Mouse (Mus musculus) ovary, adult 18-20 months (tissue): ENCODE measurements around the gene Nlgn1.

Experiments used
- DNase-seq: peaks from one replicate; pipeline ENCODE4 v3.0.0; 2022; ENCODE audit warnings: low spot score, mixed read lengths

The Nlgn1 gene

DNA sequence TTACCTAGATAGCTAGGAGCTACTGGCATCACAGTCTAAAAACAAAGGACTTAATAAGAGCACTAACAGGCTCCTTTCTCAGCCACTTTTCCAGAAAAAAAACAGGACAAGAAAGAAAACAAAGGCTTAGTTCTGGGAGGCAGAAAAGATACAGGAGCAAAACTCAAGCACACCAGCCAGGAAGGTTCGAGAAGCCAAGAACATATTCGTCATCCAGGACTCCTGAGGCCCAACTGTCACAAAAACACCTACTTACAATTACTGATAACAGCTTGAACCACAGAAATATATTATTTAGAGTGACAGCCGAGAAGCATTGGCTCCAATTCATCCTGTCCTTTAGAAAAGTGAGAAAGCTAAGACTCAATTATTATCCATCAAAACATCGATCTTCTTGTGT is 281.5 kb downstream of the Nlgn1 start:
- DNase-seq, result no peak

DNA sequence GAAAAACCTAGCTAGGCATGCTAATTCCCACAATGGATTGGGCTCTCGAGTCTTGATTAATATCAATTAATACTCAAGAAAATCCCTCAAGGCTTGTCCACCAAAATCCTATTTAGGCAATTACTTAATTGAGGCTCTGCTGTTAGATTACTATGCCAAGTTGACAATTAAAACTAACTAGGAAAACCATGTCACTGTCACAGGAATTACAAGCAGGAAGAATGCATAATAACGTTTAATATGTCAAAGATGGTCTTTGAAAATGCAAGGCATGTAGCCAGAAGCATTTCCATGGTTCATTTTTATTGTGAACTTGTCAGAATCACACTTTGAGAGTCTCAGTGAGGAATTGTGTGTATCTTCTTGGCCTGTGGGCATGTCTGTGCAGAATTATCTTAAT is 289.3 kb downstream of the Nlgn1 start:
- DNase-seq, result no peak

DNA sequence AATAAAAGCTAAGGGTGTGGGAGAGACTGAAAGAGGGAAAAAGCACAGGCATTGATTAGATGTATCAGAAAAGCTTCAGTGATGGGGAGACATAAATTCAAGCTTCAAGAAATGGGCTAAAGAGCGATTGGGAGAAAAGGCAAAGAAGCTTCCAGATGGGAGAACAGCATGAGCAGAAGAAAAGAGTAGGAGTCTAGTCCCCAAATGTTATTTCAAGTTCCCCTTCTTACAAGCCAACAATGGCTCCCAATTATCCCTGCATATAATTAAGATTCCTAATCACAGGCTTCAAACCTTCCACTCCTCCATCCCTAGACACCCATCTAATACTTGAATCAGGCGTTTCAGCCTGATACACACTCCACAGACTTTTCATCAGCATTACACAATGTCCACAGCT is 292.6 kb downstream of the Nlgn1 start:
- DNase-seq, result no peak

DNA sequence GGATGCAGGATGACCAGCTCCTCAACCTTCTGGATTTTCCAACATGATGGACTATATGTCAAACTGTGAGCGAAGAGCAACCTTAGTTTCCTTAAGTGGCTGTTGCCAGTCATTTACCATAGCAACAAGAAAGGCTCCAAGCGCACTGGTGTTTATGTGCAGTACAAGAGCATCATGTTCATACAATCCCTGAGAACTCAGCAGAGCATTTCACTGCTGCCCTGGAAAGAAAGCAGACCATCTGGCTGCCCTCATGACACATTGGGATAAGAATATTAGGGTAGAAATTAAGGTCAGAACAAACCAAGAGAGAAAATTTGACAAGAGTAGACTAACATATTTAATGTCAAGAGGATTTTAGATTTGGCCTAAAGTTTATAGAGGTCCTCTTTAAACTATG is 306.2 kb downstream of the Nlgn1 start:
- no peak for DNase-seq

DNA sequence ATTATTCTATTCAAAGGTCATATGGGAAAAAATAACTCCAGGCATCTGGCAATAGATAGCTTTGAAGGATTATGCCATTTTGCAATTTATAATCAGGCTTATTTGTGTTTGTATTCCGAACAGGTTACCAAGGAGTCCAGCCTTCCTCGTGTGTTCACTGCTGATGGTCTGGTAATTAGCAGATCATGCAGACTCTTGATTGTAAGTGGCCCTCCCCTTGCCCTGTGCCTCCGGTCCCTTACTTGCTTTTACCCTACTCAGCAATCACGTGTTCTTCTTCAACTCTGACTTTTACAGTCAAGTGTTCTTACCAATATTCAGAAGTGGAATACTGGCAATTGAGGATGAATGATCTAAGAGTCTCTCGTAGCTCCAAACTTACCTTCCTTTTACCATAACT is 309.0 kb downstream of the Nlgn1 start:
- DNase-seq, result no peak

DNA sequence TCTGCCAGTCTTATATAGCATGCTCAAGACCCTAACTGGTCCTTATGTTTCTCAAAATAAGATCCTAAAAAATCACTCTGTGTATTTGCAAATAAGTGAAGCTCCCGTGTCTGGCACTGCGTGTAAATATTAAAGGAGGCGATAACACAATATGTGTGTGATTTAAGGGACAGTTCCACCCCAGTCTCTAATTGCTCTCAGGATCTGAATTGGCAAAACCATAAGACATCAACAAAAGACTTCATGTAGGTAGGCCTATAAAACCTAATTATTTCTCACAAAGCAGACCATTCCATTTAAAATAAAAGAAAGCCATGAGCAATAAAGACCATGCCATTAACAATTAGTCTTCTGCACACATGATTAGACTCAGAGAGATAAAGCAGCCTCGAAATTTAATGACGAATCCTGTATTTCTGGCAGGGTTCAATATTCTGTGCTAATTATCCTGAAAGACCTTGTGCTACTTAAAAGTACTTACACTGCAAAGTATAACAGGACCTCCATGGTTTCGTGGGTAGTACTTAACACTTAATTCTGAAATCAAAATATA is 310.6 kb downstream of the Nlgn1 start:
- no peak for DNase-seq

DNA sequence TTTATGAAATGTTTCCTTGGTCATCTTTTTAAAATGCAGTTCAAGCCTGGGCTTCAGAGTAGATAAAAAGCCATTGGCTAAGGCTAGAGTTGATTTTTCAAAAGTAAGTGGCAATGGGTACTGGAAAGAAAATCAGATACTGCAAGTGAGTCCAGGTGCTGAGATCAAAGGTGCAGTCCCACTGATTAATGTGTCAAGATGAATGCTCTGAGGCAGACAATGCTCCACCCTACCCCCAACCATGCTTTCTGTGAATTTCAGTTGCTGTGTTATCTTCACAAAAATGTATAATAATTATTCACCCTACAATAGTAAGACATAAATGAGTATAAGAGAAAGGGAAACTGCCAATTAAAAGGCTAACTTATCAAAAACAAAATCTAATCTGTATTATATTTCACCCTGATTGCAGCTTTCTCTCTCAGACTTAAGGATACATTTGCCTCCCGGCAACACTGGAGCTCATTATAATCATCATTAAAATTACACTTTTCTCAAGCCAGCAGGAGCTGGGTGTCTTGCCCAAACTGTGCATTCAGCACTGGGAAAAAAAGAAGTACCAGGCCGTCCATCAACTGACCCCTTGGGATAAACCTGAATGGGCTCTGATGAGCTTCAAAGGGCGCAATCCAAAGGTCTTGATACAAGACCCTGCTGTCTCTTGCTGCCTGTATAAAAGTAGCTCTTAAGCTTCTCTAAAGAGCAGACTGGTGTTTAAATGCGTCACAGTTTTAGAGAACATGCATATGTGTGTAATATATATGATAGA is 320.8 kb downstream of the Nlgn1 start:
- no peak for DNase-seq

DNA sequence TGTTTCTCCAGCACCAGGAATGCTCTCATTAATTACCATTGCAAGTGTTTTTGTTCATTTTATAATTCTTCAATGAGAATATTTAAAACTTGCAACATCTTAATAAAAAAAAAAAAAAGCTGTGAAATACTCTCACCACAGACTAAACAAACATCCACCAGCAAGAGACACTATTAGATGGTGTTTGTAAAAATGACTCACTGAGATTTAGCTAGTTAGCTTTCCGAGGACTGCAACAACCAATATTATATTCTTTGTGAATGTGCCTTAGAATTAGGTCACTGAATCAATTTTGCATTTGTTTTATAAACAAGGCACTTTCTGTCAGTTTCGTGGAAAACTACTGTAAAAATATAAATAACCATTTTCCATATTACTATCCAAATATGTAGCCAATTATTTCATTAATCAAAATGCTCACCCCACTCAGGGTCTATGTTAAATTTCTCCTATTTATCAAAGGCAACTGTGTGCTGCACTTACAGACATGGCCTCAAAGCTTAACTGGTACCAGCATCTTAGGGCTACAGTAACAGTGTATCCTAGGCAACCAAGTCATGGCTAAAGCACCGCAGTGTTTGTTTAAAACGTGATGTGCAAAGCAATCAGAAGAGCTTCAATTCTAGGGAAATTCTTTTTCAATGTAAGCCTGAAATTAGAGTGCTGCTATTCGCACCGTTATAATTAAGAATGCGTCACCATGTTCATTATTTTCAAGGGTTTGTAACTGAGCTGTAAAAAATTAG is 329.2 kb downstream of the Nlgn1 start:
- DNase-seq, result no peak

DNA sequence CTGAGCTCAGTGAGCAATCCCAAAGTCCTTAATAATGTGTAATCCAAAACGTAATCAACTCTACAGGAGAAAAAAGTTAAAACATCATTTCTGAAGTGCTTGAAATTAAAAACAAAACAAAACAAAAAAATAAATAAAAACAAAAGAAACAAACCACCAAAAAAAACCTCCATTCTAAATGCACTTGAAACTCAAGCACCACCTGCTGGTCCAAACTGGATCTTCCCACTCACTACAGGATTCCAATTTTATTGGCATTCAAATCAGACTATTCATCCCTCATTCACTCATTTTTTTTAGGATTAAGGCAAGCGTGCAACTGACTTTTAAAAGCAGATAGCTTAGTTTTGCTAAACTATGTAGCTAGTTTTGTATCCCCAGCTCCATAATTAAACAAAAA is 329.9 kb downstream of the Nlgn1 start:
- DNase-seq, result no peak

DNA sequence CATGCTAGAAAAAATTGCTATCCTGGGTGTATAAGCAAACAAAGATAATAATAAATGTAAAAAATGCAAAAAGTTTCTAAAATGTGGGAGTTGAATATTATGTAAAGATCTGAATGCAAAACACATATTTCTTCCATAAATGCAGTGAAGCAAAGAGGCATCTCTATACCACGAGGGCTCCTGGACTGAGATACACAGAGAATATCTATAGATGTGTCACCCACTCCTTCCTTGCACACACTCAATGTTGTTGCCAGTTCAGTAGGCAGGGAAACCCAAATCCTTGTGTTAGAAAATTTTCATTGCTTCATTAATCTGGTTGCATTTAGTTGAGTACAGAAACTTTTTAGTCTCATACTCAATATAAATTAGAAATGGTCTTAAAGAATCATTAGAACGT is 364.7 kb downstream of the Nlgn1 start:
- no peak for DNase-seq

DNA sequence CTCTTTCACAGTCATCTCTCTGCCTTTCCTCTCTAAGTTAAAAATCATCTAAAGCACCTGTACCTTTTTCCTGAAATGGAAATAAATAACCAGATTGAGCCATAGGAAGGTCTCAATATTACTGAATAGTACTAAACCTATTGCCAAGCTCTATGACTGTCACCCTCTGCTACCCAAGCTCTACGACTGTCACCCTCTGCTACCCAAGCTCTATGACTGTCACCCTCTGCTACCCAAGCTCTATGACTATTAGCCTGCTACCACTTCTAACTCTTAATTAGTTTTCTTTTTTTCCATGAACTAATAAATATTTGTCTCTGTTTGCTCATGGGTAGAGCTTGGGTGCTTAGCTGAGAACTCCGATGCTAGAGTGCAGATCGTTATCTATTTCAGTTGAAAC is 368.0 kb downstream of the Nlgn1 start:
- DNase-seq, result no peak

DNA sequence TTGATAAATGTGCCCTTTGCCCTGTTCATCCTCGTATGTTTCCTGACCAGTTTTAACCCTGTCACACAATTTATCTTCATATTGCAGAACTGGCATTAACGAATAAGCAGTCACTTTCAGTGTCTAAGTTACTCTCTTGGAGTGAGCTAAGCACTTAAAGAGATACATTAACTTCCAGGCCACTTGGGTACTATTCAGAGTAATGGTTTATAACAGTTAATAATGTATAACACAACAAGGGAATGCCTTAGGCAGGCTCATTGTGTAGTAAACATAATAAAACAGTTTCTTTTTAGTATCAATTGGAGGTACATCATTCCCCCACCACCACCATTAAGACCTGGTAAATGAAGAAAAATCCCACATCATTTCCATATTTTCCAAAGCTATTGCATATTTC is 368.7 kb downstream of the Nlgn1 start:
- no peak for DNase-seq

DNA sequence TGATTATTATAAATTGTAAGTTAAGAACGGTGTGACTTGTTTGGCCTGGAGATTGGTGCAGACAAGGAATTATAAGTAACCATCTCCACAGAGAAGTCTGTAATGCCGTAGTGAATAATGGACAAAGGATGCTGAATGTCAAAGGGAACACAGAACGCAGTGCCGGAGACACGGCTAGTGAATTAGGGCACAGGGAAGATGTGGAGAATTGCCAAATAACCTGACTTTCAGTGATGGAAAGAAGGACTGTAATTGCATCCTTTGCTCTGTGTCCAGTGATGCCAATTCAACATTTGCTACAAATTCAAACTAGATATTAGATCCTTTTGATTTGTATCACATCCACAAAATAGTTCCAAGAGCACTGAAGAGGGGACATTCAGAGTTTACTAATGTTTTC is 415.7 kb downstream of the Nlgn1 start:
- DNase-seq, result no peak

DNA sequence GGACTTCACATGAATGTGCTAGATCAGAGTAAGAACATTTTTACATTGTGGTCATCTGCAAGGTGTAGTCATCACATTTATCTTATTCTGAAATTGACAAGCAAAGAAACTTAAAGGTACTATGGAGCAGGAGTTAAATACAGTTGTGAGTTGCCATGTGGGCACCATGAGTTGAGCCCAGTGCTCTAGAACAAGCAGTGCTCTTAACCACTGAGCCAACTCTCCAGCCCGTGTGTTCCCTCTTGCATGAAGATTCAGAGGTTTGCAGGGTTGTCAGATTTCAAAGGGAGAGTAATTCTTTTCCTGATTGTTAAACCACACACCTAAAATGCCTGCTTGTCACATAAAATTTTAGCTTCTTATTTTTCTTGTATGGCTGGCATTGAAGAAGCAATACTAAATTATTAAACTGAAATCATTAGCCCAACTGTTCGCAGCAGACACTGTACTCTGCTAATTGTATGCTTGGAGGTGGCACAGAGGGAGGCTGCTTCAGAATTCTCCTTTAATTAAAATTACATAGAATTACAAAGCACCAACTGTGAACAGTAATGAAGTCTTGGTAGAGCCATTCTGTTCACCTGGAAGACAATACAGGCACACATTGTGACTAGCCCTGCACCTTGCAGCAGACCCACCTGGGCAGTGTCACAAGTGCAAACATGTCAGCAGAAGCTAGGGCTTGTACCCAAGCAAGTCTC is 417.7 kb downstream of the Nlgn1 start:
- DNase-seq, result no peak

DNA sequence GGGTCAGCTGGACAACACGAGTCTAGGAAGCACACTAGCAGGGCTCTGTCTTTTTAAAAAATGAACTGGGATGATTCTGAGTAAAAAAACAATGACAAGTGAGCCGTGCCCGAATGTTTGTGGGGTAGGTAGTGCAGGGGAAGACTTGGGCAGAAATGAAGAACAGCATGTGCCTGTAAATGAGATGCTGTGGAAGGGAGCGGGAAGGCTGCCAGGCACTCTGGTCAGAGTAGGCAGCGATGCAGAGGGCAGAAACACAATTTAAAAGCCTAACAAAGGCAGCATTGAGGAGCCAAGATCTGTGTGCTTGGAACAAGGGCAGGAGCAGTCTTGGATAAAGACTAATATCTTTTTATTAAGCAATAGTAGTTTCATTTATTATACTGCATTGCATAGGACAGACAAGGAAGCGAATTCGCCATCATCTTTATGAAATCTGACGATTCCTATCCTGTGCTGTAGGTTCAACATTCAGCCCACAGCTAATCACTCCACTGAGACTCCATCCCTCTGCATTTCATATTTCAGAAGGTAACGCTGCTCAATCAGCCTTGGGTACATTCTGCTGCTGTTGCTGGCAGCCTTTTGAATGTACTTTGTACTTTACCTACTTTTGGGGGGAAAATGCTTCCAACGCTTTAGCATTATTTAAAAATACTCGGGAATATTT is 429.0 kb downstream of the Nlgn1 start:
- DNase-seq, result no peak

DNA sequence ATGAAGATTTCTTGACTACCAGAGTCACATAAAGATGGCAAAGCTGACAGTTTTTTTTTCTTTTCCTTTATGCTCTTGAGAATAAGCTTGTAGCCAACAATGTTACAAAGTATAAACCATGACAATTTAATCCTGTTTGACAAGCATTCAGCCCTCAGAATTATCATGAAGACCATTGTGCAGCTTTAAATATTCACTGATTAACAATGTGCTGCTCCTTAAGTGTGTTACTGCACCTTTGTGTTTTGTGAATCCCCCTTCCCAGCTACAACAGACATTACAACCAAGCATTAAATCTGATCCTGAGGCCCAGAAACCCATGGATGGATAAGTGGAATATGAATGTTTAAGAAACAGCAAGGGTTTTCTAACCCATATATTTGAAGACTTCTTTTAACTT is 434.8 kb downstream of the Nlgn1 start:
- no peak for DNase-seq

DNA sequence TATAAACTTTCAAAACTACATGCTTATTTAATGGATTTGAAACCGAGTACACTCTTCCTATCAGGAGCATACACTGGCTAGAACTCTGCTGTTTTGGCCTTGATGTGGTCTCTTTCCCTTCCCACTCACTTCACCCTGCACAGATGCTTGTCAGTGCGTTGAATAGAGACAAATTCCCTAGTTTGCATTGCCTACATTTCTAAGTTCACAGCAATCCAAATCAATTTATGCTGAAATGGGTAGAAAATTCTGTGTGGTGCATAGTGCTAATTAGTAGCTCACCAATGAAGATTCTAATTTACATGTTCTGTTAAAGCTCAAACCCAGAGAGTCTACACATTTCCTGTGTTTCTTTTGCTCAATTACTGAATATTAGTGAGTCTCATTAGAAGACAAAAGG is 447.5 kb downstream of the Nlgn1 start:
- no peak for DNase-seq

DNA sequence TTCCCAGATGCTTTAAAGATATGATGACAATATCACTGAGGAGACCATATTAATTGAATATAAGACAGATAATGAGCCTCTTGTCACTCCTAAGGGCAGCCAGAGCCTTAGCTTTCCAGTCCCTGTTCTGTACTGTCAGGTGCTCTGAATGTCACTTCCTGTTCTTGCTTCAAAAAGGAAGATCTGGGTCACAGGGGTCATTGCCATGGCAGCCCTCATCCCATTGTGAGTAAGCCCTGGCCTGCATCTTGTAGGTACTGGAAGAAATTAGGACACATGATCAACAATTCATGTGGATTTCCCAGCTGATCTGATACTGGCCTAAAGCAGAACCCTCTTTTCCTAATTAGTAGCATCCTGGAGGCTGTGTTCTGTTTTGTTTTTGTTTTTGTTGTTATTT is 463.1 kb downstream of the Nlgn1 start:
- DNase-seq, result no peak

DNA sequence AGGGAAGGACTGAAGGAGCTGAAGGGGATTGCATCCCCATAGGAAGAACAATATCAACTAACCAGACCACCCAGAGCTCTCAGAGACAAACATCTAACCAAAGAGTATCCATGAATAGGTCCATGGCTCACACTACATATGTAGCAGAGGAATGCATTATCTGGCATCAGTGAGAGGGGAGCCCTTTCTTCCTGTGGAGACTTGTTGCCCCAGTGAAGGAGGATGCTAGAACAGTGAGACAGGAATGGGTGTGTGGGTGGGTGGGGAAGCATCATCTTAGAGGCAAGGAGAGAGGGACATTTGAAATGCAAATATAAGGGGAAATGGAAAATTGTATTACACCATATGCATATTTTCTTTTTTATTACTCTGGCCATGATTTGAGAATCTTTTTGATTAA is 473.9 kb downstream of the Nlgn1 start:
- DNase-seq, result no peak

DNA sequence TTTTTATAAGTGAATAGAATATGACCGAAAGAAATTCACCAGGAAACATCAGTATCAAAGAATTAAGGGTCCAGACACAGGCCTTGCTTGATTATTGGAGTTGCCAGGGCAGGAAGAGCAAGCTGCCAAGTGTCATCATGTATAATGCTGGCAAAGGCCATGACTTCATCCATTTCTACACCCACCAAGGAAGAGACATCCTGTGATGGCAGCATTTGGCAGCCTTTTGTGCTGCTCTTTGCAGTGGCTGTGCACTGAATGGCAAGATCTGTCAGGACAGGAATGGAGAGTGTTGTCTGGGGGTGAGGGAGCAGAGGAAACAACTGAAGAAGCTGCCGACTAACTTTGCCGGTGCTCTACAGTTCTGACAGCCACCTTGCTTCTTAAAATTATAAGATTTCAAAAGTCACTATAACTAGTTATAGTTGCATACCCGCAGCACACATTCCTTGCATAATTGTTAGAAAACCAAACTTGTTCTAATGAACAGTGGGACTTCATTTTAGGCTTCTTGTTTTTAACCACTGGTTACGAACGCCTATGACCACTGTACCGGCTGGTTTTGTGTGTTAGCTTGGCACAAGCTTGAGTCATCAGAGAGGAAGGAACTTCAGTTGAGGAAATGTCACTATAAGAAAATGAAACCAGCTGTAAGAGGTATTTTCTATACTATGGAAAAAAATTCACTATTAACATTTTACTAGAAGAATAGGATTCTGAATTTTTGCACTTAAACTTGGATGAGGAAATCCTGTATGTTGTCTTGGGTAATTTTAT is 487.4 kb downstream of the Nlgn1 start:
- DNase-seq, result no peak

DNA sequence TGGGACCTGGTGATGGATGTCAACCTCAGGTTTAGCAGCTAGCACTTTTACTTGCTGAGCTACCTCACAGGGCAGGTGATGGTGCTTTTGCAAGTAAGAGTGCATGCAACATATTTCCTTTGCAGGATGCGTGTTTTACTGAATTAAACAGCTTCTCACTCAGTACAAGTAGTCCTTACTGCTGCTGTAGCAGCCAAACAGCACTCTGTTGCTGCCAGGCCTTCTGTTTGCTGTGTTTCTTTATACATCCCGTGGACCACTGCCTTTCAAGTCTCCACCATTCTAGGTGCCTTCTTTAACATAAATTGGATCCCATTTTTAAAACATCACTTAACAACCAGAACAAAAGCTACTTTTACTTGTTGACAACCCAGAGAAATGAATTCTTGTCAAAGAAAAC is 502.0 kb downstream of the Nlgn1 start:
- DNase-seq, result no peak

DNA sequence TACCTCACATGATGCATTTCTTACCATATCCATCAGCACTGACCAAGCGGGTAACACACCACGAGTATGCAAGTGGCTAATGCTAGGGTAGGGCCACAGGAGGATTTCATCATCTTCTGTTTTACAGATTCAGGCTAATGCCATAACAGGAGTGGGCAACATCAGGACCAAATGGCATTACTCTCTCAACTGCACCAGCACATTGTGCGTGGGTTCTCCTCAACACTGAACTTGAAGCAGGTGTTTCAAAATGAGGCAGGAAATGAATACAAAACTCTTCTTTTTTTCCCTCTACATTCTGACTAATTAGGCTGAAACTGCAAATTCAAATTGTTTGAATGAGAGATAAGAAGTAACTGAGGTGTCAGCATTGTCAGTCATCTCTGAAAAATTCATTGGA is 518.9 kb downstream of the Nlgn1 start:
- no peak for DNase-seq
